Mouse (Mus musculus): Measurements from ENCODE around the gene Gdf7.

The Gdf7 gene

DNA sequence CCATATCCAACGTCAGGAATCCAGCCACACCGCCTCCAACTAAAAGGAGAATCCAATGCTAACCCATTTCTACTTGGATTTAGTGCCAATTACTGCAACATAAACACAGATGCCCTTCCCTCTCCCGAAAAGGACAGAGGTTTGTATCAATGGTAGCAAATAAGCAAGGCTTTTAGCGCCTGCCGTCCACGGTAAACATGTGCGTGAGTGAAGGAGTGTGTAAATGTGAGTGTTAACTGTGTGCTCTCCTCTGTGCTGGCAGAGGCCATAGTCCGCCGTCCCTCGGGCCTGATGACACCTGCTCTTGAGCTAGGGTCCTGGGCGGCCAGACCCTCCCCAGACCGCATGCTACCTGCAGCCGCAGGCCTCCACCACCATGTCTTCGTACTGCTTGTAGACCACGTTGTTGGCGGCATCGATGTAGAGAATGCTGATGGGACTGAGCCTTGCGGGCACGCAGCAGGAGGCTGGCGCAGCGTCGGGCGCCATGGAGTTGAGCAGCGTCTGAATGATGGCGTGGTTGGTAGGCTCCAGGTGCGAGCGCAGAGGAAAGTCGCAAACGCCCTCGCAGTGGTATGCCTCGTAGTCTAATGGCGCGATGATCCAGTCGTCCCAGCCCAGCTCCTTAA, 4.1 kb downstream of the Gdf7 start:
- DNase-seq (ENCODE audit: low spot score) = no peak

DNA sequence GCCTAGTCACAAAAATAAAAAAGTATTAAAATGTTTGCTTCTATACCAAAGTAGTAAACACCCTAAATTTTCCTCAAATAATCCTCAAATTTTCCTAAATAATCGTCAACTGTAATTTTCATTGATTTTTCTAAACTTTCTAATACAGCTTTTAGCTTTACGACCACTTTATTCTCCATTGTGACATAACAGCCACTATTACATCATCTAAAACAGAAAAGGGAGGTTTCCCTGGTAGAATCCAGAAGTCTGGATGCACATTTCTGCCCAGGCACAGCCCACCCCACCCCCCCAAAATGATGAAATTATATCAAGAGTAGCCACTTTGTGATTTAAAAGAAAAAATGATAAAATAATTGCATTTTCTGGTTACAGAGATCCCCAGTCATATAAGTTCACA, 5.6 kb downstream of the Gdf7 start:
- no peak for DNase-seq (ENCODE audit: low spot score)

DNA sequence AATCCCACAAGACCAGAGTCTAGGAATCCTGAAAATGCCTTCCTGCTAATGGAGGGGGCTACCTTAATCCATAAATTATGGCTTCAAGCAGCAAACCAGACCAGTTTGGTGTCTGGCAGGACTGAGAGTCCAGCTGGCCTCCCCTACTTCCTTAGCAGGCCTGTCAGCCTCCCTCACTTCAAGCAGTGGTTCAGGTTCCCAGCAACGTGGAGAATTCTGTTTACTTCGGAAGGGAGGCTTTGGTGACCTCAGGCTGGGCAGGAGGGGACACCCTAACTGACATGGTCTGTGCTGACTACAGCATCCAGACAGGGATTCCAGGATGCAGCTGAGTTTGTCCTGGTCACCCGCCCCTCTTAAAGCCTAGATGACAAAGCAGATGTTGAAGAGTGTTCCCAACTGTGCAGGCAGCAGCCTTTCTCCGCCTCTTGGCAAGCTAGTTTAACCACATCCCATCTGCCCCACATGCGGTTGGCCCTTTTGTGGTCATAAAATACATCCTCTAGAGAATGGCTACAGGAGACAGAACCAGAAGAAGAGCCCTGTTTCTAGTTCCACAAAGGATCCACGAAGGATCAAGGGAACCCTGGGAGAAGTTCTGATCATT, 6.3 kb downstream of the Gdf7 start:
- DNase-seq (ENCODE audit: low spot score) = no peak

DNA sequence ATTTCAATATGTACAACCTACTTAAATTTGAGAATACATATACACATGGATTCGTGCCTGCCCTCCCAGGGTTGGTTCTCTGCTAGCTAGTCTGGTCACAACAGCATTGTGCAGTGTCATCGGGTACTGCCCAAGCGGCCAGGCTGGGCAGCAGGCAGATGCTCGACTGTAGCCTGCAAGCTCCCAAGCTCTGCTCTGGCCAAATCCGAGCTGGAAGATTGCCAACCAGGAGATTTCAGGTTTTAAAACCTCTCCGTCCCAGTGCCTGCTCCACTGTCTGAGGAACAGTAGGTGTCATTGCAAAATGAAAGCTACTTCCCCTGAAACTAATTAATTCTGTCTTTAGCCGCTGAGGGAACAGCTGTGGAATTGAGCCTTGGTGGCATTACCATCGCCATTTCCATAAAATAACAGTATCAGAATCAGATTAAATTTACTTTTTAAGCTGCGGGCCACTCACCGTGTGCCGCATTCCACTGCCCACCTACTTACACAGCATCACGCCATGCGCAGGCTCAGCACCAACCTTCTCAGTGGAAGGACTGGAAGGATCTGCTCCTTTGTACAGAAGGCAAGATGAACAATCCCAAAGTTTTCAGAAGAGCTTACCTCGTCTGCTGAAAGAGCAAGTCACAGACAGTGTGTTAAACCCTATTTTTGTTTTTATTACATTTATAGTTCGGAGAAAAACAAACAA, 10.4 kb downstream of the Gdf7 start:
- no peak for DNase-seq (ENCODE audit: low spot score)

DNA sequence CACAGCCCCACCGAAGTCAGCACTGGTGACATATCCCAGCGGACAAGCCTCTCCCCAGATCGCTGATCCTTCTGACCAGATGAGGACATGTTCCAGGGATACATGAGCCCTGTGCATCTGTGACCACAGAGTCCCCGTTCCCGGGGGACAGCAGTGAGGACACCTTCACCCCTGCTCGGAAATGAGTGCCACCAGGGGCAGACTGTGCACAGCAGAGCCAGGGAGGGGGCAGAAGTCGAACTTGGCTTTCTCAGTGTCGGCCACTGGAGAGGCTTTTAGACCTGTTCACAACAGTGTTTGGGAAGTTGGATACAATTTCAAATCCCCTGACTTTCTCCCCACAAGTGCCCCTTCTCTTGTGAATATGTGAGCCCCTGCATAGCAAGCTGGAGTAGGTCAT, 12.3 kb downstream of the Gdf7 start:
- DNase-seq (ENCODE audit: low spot score) = no peak

DNA sequence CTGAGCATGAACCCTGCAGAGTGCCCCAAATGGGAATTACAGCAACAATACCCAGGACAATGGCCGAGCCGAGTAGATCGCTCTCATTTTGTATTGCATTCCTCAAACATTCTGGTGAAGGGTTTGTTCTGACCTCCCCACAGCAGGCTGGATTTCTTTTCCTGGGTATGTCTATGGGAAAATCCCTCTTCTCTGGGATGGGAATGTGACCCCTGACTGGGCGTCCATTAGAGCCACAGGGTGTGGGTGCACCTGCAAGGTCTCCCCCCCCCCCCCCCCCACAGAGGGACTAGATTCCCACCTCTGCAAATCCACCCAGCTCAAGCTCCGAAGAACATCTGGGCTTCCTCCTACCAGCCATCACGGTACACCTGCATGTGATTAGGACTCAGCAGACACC, 12.7 kb downstream of the Gdf7 start:
- no peak for DNase-seq (ENCODE audit: low spot score)

DNA sequence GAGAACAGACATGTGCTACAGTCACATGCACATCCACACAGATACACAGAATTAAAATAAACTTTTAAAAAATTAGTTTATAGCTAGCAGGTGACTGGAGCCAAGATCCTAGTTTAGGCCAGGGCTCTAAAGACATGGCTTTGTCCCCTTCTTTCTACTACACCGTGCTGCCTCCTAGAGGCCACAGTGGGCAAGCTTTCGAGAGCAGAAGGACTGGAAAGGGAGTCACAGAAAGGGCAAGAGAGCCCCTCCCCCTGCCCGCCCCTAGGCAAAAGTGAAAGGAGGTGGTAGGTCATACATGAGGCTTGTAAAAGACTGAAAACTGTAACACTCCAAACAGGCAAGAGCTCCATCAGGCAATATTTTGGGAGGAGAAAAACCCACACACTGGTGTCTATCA, 13.8 kb downstream of the Gdf7 start:
- no peak for DNase-seq (ENCODE audit: low spot score)

DNA sequence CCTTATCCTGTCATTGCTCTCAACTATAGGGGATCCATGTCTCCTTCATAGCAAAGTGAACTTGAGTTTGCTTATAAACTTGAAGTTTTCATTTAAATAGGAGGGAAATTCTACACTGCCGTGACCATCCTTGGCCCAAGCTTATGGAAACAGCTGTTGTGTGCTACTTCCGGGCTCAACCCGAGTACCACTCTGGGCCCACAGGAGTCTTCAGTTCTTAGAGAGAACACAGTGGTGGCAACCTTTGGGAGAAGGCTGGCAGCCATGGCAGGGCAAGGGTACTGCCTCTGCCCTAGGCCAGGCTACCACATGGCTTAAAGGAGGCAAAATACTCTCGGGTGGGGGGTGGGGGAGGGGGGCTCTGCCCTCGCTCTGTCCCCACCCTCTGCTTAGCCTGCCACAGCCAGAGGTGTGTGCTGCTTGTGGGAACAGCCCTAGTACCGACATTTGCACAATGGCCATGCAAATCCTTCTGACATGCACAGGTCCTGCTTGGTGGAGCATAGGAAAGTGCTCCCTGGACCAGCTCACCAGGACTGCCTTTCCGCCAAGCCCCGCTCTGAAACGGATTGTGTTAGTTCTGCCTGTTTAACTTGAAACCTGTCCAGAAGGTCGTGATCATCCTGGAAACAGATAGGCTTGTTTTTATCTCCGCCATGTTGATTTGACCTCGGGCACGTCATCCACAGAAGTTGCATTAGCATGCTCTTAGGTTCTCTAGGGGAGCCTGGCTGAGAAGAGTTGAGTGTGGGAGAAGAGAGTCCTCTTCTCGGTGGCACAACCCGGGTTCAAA, 20.3 kb downstream of the Gdf7 start:
- DNase-seq (ENCODE audit: low spot score) = no peak

DNA sequence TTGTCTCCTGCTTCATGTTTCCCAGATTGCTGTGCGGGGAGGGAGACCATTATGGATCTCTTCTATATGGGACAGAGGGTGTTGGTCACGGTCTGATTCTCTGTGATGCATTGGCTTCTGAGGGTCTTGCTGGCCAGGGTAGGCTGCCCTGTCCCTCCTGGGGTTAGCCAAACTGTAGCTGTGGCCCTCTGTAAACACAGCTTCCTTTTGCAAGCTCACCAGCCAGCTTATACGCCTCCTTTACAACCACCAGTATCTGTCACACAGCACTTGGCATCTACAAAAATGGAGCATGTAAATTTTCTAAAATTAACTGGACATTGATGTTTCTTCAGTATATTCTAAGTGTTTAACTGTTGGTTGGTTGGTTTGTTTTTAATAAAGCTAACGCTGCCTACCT, 26.3 kb downstream of the Gdf7 start:
- no peak for DNase-seq (ENCODE audit: low spot score)

DNA sequence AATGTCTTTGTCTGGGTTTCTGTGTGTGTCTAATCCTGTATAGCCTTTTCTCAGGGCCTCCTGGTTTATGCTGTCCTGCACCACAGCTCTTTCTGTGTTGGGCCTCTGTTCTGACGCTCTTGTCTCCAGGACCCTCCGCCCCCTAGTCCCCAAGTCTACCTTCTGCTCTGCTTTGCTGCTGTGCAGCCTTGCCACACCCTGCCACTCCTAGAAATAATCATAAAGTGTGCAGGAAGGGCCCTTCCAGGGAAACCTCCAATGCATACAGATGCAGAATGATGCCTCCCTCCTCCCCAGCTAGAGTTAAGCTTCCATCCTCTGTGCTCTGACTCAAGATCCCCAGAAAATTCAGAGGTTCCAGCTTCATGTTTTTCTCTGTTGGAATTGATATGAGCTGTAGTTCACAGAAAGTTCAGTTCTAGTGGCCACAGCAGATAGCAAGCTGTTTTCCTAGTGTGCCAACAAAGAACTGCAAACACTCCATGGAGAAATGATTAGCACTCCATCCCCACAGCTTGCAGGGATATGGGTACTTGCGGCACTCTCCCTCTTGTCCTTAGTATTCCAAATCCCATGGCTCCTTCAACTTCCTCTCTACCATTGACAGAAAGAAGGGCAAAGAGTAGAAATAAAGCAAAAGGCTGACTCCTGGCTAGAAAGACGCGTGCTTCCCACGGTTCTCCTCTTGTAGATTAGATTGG, 28.1 kb downstream of the Gdf7 start:
- no peak for DNase-seq (ENCODE audit: low spot score)

DNA sequence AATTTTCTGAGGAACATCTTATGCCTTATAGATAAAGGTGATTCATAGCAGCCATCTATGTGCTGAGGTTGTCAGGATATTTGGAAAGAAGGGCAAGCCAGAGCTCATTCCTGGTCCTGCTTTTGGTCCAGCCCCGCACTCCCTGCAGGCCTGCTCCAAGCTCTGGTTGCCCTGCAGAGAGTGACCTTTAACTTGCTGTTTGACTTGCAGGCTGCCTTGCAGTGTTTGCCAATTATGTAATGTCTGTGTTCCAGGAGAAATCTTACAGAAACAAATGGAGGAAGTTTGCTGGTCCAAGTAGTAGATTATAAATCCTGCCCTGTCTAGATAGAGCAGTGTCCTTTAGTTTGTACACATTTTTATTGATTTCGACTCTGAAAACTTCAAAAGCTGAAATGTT, 30.3 kb downstream of the Gdf7 start:
- no peak for DNase-seq (ENCODE audit: low spot score)

DNA sequence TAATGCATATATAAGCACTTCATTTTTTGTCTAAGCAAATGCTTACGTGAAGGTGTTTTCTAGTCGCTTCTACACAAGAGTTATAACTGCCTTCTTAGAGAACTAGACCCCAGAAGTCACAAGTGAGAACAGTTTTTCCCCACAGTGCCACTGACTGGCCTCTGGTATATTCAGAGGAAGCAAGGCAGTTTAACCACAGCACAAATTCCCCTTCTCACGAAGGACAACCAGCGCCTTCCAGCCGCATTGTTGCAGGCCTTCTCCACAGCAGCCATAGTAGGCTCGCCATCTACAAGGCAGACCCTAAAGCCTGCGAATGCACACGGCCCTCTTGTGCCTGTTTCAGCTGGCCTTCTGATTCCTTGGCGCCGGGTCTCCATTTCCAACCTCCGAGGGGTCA, 32.1 kb downstream of the Gdf7 start:
- no peak for DNase-seq (ENCODE audit: low spot score)

DNA sequence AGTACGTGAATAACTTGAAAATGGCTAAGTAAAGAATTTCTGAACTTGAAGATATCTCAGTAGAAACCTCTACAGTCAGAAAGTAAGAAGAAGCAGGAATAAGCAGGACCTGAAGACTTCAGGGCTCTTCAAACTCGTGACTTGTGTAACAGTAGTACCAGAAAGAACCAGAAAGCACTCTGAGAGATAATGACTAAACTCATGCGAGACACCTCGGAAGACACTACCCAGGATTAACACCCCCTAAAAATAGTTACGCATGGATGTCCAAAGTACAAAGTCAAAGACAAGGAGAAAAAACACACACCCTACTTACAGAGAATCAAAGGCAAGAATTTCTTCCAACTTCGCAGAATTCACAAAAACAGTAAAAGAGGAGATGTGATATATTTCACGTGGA, 35.4 kb downstream of the Gdf7 start:
- no peak for DNase-seq (ENCODE audit: low spot score)

DNA sequence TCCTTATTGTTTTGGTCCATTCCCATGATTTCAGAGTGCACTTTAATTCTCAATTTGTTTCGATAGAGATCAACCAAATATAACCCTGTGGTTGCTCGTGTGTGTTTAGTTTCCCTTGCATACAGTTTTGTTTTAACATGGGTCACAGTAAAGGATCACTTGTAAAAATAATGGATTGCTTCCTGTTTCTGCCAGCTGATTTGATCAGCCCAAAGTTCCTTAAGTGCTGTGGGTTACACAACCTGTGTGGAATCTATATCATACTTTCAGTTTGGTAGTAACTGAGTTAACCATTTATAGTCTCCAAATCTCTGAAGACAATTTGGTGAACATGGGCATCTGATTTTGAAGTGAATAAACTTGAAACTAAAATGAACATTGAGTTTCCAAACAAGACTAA, 41.5 kb downstream of the Gdf7 start:
- no peak for DNase-seq (ENCODE audit: low spot score)

Data from retina, embryonic 14.5 days (tissue).